Mouse (Mus musculus) testis, adult 2 months (tissue): ENCODE measurements at regions not wholly inside any gene's neighbourhood (a gene's known extent, or its start where the extent isn't known, plus 50 kb on each side); places are given as distances from the start of the nearest gene placed in this dataset.

Source experiments
- H3K27ac ChIP-seq: fragments of 200-500 bp; 2 replicates; pipeline ENCODE4 v1.5.1; 2012; ENCODE audit warnings: low read depth, low read length; ENCODE audit not compliant: control insufficient read depth, insufficient read depth
- H3K27me3 ChIP-seq: fragments of 200-500 bp; 2 replicates; pipeline ENCODE4 v1.6.1; 2012; ENCODE audit warnings: mild to moderate bottlenecking, low read length, moderate library complexity; ENCODE audit not compliant: control insufficient read depth, insufficient read depth
- H3K36me3 ChIP-seq: fragments of 200-500 bp; 2 replicates; pipeline ENCODE4 v1.6.1; 2012; ENCODE audit warnings: mild to moderate bottlenecking, low read length; ENCODE audit not compliant: control insufficient read depth, insufficient read depth
- H3K4me1 ChIP-seq: fragments of 200-500 bp; 2 replicates; pipeline ENCODE4 v1.6.1; 2012; ENCODE audit warnings: low read length; ENCODE audit not compliant: control insufficient read depth, insufficient read depth
- H3K4me3 ChIP-seq: fragments of 200-500 bp; 2 replicates; pipeline ENCODE4 v1.5.1; 2012; ENCODE audit warnings: low read depth, mild to moderate bottlenecking, low read length, moderate library complexity, mixed read lengths; ENCODE audit not compliant: control insufficient read depth
- CTCF ChIP-seq: fragments of 200-500 bp; IDR thresholded peaks from 2 replicates; pipeline ENCODE4 v1.5.1; 2012; ENCODE audit warnings: low read depth, mild to moderate bottlenecking, inconsistent platforms, low read length, moderate library complexity; ENCODE audit not compliant: control insufficient read depth, insufficient read depth, insufficient replicate concordance
- POLR2A ChIP-seq: fragments of 200-500 bp; IDR thresholded peaks from 2 replicates; pipeline ENCODE4 v1.6.1; 2012; ENCODE audit warnings: low read depth, mild to moderate bottlenecking, inconsistent platforms, low read length, moderate library complexity; ENCODE audit not compliant: control insufficient read depth

DNA sequence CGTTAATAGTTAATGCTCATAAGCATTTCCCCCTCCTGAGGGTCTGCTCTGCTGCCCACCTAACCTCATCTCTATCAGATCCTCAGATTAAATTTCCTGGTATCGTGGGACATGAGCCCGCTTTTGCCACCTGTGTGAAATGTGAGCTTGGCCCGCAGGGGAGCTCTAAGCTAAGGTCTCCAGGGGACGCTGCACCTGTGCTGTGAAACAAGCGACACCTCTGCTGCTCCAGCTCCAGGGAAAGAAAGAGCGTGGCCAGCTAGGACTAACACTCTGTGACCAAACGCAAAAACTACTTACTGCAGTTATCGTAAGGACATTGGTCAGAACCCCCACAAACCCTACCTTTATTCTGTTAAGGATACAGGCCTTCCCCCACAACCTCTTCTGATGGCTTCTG is 134.3 kb downstream of the Map3k7 start:
- no peak overlapping the region for H3K27ac ChIP-seq
- H3K4me1 ChIP-seq, result peaks cover 4% of the 10 kb centered on the region
- H3K4me3 ChIP-seq, result no peak overlapping the region
- TF ChIP-seq POLR2A (no peak), CTCF (no peak)
- H3K36me3 ChIP-seq, result no peaks in the 10 kb centered on the region
- no peaks in the 10 kb centered on the region for H3K27me3 ChIP-seq

DNA sequence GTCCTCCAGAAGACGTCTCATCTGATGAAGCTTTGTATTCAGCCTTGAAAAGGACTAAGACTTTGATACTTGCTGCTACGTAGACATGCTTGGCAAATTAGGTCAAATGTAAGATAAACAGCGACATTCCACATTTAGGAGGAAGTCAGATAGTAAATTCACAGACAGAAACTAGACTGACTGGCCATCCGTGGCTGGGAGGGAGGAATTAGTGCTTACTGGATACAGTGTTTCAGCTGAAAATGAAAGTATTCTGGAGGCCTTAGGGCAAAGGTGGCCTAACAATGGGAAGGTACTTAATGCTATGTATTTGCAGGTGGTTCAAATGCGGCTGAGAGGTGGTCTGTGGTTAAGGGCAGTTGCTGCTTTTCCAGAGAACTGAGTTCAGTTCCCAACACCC is 137.1 kb downstream of the Map3k7 start:
- TF ChIP-seq CTCF, result no peak
- no peak for TF ChIP-seq POLR2A
- Histone ChIP-seq H3K4me3 (no peak overlapping the region), H3K36me3 (no peaks in the 10 kb centered on the region), H3K27ac (no peak overlapping the region), H3K4me1 (no peaks in the 10 kb centered on the region), H3K27me3 (no peaks in the 10 kb centered on the region)

- TF ChIP-seq POLR2A (no peak), CTCF (no peak)
- Histone ChIP-seq H3K4me3 (no peak overlapping the region), H3K27me3 (no peaks in the 10 kb centered on the region), H3K27ac (no peak overlapping the region), H3K36me3 (no peaks in the 10 kb centered on the region), H3K4me1 (no peaks in the 10 kb centered on the region)
Observed at GRCm38 (mm10) chr4:32106664-32107171, 131.9 kb upstream of the Bach2 start.

DNA sequence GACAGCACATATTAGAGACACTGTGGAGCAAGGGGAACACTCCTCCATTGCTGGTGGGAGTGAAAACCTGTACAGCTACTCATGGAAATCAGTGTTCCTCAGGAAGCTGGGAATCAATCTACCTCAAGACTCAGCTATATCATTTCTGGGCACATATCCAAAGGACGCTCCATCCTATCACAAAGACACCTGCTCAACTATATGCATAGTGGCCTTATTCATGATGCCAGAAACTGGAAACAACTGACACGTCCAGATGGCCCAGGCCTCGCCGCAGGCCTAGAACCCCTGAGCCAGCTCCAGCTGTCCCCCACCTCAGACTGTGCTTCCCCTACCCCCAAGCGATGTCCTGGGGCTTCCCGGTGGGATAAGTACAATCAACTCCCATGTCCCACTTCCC is 116.3 kb upstream of the Bach2 start:
- H3K27me3 ChIP-seq, result no peaks in the 10 kb centered on the region
- TF ChIP-seq CTCF (no peak), POLR2A (no peak)
- H3K4me3 ChIP-seq, result no peak overlapping the region
- H3K36me3 ChIP-seq, result no peaks in the 10 kb centered on the region
- H3K4me1 ChIP-seq, result no peaks in the 10 kb centered on the region
- H3K27ac ChIP-seq, result no peak overlapping the region

- no peaks in the 10 kb centered on the region for H3K27me3 ChIP-seq
- no peaks in the 10 kb centered on the region for H3K4me1 ChIP-seq
- H3K27ac ChIP-seq, result no peak overlapping the region
- no peak overlapping the region for H3K4me3 ChIP-seq
- H3K36me3 ChIP-seq, result no peaks in the 10 kb centered on the region
- TF ChIP-seq POLR2A (no peak), CTCF (no peak)
Observed at GRCm38 (mm10) chr4:32126828-32127227, 111.8 kb upstream of the Bach2 start.

GRCm38 (mm10) chr4:32130594-32130993 is 108.0 kb upstream of the Bach2 start:
- Histone ChIP-seq H3K27me3 (no peaks in the 10 kb centered on the region), H3K4me3 (no peak overlapping the region), H3K36me3 (no peaks in the 10 kb centered on the region), H3K4me1 (no peaks in the 10 kb centered on the region), H3K27ac (no peak overlapping the region)
- TF ChIP-seq CTCF (no peak), POLR2A (no peak)

DNA sequence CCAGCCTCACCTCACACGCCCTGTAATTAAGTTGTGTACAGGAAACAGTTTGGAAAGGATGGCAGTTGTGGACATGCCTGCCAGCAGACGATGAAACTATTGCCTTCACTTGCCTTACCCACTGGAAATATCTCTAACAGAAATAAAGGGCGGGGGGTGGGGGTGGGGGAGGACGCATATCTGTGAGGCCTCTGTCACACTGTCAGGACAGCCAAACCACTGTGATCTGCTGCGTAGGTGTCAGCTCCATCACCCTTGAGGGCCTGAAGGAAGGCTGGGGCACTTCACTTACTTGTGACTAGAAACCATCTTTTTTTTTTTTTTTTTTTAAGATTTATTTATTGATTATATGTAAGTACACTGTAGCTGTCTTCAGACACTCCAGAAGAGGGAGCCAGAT is 106.8 kb upstream of the Bach2 start:
- Histone ChIP-seq H3K4me3 (no peak overlapping the region), H3K4me1 (no peaks in the 10 kb centered on the region), H3K27me3 (no peaks in the 10 kb centered on the region), H3K27ac (no peak overlapping the region), H3K36me3 (no peaks in the 10 kb centered on the region)
- TF ChIP-seq POLR2A (no peak), CTCF (no peak)

DNA sequence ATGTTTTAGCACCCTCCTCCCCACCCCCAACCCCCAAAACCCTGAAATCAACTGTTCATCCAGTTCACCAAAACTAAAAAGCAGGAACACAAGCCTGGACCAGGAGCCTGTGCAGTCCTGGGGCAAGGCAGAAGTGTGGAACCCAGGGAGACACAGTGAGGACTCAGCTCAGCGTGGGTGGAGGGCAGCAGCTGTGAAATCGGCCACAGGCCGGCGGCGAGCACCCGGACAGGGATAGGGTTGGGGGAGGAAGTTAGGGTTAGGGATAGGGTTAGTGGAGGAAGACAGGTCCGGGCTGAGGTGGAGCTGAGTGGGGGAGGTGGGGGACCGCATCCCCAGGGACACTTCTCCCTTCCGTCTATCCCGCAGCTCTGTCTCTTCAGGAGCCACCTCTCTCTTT is 102.5 kb upstream of the Bach2 start:
- Histone ChIP-seq H3K27me3 (no peaks in the 10 kb centered on the region), H3K4me1 (no peaks in the 10 kb centered on the region), H3K27ac (no peak overlapping the region), H3K36me3 (no peaks in the 10 kb centered on the region), H3K4me3 (no peak overlapping the region)
- no peak for TF ChIP-seq POLR2A
- no peak for TF ChIP-seq CTCF
